Mouse (Mus musculus) splenic B cell, adult 2 months (primary cell): ENCODE data around the gene Gm1673.

Experiments
- DNase-seq: peaks from one replicate; pipeline ENCODE4 v3.0.0-alpha.2; 2011; ENCODE audit warnings: low read depth, low spot score
- H3K27me3 ChIP-seq: 2 replicates; pipeline ENCODE4 v1.6.1; 2012; ENCODE audit warnings: mild to moderate bottlenecking, low read length, moderate library complexity, mixed read lengths; ENCODE audit not compliant: control insufficient read depth, poor library complexity, insufficient read depth, severe bottlenecking
- H3K36me3 ChIP-seq: 2 replicates; pipeline ENCODE4 v1.6.1; 2012; ENCODE audit warnings: mild to moderate bottlenecking, low read length, moderate library complexity, mixed read lengths; ENCODE audit not compliant: control insufficient read depth, poor library complexity, insufficient read depth, severe bottlenecking

Gene Gm1673

DNA sequence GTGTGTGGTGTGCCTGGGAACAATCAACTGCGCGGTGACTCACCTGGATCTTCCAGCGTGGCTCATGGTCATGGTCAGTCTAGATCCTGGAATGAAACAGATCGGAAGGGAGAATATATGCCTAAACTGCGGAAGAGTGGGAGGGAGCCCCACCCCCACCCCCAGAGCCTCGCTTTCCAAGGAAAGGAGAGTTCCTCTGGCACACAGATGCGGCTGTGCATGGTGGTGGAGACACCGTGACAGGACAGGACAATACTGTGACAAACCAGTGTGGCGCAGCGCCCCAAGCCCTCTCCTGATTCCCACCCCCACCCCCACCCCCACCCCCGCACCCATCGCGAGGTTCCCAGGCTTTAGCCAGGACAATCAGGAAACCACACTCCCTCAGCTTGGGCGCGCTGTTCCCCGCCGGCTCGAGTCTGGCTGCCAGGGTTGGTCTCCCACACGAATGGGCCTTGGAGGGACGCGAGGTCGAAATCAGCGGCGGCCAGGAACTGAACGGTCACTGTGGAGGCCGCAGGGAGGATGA, 438 bp upstream of the Gm1673 start:
- Histone ChIP-seq H3K36me3 (no peaks in the 10 kb centered on the region), H3K27me3 (peaks cover 2% of the 10 kb centered on the region; the same call in 1 of the 2 replicates)
- no peak for DNase-seq

DNA sequence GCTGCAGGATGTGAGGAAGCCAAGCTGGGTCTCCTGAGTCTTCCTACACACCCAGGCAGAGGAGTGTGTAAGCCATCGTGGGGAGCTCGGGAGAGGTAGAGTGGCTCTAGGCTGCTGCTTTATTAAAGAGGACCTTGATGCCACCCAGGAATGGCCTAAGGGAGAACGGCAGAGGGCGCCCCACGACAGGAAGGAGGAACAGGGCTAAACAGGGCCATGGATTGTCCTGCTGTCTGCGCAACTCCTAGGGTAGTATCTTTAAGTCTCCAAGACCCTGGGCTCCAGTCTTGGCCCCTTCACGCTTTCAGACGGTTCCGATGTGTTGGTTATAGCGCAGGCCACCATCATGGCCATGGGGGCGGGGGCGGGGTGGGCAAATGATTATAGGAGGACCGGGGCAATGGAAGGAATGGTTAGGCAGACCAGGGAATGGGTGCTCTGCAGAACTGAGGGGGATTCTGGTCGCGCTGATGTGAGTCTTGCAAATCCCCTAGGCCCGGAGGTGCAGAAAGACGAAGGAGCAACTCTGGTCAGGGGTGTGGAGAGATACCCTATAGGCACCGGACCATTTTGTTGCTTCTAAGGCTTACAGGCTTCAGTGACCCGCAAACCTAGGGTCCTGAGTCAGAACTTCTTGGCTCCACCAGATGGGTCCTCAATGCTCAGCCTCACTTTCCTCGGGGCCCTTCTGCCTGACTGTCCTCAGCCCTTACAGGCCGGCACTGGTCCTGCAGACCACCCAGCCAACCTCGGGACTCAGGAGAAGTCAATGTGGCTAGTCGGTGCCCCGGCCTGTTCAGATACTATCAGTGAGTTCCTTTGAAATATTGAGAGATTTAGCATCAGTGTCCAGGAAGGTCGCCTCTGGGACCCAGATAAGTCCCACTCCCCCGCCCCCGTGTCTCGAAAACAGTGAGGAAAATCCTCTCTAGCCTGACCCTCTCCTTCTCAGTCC, 11.7 kb downstream of the Gm1673 start:
- Histone ChIP-seq H3K27me3 (no peaks in the 10 kb centered on the region), H3K36me3 (no peaks in the 10 kb centered on the region)
- no peak for DNase-seq

DNA sequence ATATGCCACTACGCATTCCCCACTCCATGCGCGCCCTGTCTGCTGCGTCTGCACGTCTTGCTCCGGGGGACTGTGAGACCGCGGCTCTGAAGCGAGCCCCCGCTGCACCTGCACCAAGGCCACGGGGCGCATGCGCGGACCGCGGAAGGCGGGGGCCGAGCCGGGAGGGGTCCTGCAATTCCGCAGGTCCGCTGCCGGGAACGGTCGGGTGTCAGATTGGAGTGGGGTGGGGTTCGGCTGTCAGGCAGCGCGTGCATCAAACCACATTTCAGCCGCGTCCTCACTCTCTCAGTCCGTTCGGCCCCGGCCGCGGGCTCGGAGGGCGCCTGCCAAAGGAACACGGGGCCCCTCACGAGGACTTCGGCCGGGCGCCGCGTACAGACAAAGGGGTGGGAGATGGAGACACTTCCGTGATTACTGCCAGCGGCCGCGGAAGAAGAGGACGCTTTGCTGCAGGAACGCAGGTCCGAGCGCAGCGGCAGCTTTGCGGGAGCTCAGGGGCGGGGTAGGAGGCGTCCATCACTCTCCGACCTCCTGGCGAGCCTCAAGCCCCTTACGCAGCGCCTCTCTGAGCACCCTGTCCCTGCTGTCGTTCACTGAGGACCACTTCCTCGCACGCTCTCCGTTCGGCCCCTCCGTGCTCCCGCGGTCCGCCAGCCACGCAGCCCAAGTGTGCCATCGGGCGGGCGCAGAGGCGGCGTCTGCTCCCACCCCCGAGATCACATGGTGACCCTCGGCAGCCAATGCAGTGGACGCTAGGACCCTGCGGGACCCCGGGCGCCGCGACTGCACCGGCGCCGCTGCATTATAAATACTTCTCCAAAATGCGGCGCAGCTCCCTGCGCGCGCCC, 12.8 kb downstream of the Gm1673 start, which contains the start of gene Nat8l:
Gene Nat8l (plus strand): TSS at position 142 of the 851 bp plus-strand sequence.
- DNase-seq = peak; percentile 44
- Histone ChIP-seq H3K27me3 (no peaks in the 10 kb centered on the region), H3K36me3 (no peaks in the 10 kb centered on the region)

DNA sequence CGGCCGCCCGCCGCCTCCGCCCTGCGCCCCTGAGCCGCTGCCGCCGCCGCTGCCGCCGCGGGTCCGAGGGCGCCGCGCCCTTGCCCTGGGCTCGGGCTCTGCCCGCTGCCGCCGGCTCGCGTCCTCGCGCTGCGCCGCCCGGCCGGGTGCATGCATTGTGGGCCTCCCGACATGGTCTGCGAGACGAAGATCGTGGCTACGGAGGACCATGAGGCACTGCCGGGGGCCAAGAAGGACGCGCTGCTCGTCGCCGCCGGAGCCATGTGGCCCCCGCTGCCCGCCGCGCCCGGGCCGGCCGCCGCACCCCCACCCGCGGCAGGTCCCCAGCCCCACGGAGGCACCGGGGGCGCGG, 13.4 kb downstream of the Gm1673 start:
- no peaks in the 10 kb centered on the region for H3K36me3 ChIP-seq
- H3K27me3 ChIP-seq = no peaks in the 10 kb centered on the region
- DNase-seq = no peak

DNA sequence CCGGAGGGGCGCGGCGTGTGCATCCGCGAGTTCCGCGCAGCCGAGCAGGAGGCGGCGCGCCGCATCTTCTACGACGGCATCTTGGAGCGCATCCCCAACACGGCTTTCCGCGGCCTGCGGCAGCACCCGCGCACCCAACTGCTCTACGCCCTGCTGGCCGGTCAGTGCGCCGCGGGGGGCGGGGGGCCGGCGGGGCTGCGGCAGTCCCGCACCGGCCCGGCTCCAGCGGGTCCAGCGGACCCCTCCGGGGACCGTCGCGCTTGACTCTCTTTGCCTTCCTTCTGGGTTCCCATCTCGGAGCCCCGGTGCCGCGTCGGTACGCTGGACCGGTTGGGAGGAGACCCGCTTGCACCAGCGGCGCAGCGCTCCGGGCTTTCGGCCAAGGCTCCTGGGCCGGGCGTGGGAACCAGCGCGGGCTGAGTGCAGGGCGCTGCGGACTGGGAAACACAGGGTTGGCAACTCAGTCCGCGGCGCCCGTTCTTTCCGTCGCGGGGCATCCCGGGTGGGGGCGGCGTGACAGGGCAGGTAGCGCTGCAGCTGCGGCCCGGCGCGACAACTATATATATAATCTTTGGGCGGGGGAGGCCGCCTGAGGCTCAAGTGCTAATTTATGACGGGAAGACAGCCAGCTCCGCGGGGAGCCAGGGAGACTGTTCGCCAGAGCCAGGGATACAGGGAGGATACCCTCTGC, 14.0 kb downstream of the Gm1673 start:
- no peaks in the 10 kb centered on the region for H3K27me3 ChIP-seq
- no peak for DNase-seq
- H3K36me3 ChIP-seq = no peaks in the 10 kb centered on the region

DNA sequence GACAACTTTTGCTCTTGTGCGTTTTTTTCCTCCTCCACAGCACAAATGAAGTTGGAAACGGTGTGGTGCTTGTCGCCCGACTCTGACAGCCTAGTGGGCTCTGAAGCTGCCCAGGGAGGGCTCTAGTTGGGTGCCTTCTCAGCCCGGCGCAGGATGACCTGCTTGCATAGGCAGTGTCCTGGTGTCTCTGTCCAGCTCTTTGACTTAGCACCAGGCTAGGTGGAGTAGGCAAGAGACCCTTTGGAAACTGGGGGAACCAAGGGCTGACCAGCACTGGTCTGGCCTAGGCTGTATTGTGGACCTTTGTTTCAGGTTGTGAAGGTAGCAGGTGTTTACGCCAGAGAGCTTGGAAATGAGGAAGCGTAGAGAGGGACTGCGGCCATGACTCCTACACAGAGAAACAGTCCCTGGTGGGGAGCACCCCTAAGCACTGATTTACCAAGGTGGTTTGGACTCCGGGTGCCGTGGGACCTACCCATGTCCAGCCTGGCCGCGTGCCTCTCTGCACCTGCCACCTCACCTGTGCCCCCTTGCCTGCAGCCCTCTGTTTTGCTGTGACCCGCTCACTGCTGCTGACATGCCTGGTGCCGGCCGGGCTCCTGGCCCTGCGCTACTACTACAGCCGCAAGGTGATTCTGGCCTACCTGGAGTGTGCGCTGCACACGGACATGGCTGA, 14.7 kb downstream of the Gm1673 start:
- no peak for DNase-seq

DNA sequence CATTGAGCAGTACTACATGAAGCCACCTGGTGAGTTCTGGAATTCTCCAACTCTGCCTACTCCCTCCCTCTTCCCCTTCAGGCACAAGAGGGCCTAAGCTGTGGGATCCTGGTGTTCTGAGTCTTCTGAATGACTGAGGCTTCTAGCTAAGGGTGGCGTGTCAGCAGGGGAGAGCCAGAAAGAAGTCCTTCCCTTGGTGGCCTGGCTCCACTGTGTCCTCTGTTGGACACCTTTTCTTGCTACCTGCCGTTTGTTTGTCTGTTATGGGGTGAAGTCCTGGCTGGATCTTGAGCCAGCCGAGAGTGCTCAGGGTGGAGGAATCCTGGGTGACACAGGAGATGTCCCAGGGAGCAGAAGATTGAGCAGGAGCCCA, 15.3 kb downstream of the Gm1673 start:
- DNase-seq = no peak
- H3K27me3 ChIP-seq = no peaks in the 10 kb centered on the region
- H3K36me3 ChIP-seq = no peaks in the 10 kb centered on the region

More for the DNA sequence above, 14.7 kb downstream of the Gm1673 start:
- H3K36me3 ChIP-seq = no peaks in the 10 kb centered on the region
- H3K27me3 ChIP-seq = no peaks in the 10 kb centered on the region

DNA sequence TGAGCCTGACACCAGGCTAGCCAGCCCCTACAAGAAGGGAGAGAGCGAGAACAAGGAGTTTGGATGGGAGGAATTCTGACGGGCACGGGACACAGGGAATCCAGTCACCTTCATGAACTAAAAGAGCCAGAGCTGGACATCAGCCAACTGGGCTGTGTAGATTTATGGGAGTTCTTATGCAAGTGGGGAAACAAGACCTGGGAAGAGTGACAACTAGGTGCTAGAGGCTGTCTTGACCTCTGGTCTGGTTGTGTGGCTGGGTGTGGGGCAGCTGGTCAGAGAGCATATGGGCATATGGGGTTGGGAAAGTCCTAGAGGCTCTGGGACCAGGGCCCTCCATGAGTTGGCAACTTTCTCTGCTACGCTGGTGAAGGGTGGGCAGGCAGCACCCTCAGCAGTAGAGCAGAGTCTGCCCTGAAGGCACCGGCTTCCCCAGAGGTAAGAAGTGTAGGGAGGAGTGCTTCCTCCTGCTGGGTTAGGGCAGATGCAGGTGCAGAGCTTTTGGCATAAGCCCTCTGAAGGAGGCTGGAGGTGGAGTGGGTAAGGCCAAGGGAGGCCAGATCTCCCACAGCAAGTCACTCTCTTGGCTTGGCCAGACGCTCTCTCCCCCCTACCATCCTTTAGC, 16.3 kb downstream of the Gm1673 start:
- DNase-seq = no peak
- Histone ChIP-seq H3K27me3 (no peaks in the 10 kb centered on the region), H3K36me3 (no peaks in the 10 kb centered on the region)

DNA sequence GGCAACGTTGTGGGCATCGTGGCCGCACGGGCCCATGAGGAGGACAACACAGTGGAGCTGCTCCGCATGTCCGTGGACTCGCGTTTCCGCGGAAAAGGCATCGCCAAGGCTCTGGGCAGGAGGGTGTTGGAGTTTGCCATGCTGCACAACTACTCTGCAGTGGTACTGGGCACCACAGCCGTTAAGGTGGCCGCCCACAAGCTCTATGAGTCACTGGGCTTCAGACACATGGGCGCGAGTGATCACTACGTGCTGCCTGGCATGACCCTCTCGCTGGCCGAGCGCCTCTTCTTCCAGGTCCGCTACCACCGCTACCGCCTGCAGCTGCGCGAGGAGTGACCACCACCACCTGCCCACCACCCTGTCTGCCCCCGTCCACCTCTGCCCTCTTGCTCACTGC, 17.6 kb downstream of the Gm1673 start:
- H3K27me3 ChIP-seq = no peaks in the 10 kb centered on the region
- no peaks in the 10 kb centered on the region for H3K36me3 ChIP-seq
- DNase-seq = no peak

DNA sequence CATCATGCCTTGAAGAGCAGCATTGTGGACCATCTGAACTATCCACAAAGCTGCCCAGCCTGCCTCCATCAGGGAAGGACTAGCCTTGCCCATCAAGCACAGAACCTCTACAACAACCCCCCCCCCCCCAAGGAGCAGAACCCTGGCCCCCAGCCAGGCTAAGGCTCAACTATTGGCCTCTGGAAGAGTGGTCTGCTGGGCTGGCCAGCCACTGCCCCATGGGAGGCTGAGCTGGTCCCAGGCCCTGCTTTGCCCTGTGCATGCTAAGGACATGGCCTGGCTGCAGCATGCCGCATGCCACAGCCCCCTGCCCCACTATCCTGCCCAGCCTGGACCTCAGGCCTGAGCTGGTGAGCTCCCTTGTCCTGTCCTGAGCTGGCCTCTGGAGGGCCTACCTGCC, 18.2 kb downstream of the Gm1673 start:
- Histone ChIP-seq H3K27me3 (no peaks in the 10 kb centered on the region), H3K36me3 (no peaks in the 10 kb centered on the region)
- DNase-seq = no peak

DNA sequence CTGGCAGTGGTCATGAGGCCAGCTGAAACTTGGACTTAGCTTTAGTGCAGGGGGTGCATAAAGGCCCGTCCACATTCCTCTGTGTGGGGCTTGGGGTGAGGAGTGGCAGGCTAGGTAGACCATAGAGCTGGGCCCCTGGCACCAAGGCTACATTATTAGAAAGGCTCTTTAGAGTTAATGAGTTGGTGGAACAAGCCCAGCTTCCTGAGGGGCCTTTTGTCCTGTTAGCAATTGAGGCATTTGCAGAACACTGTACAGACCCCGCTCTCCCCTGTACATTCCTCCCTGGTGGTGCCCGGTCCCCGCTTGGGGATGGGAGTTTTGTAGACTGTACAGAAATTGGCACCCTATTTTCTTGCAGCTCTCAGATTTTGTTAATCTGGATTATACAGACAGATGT, 19.4 kb downstream of the Gm1673 start:
- no peaks in the 10 kb centered on the region for H3K27me3 ChIP-seq
- no peaks in the 10 kb centered on the region for H3K36me3 ChIP-seq
- no peak for DNase-seq

DNA sequence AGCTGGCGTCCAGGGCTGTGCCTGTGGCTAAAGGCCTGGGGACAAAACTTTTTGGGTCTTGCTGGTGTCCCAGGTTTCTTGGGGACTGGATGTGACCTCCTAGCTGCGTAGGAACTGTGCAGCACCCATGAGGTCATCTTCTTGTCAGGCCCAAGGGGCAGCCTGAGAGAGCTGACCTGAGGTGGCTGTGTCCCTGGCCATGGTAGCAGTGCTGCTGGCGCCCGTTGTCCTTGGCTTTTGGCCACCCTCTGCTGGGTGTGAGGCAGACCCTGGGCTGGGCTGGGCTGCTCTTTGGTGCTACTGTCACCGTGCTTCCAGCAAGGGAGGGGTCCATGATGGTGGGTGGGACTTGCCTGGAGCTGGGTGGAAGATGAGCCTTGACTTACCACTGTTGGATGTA, 21.4 kb downstream of the Gm1673 start:
- no peaks in the 10 kb centered on the region for H3K36me3 ChIP-seq
- no peaks in the 10 kb centered on the region for H3K27me3 ChIP-seq
- DNase-seq = no peak

DNA sequence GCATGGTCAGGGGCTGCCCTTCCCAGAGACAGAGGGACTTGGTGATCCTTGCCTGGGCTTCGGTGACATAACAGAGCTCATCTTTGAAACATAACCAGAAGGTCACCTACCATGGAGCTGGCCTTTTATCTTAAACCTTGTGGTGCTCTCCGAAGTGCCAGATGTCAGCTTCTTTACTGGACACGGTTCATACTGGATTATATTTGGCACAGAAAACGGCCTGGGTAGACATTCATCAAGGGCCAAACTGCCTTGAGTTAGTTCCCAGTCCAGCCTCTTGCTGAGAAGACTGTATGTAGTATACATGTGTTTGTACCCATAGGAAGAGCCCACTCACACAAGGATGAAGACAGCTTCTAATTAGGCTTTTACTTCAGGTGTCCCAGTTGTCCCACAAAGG, 23.6 kb downstream of the Gm1673 start:
- no peak for DNase-seq
- Histone ChIP-seq H3K27me3 (no peaks in the 10 kb centered on the region), H3K36me3 (no peaks in the 10 kb centered on the region)
